Mouse (Mus musculus): ENCODE measurements around the gene Map7d2. TPM values are rescaled to one million over a fixed set of nuclear protein-coding genes. Genes with fewer than 3 reads are reported as not detected.

Map7d2 gene
- not detected for total RNA-seq (2023)

DNA sequence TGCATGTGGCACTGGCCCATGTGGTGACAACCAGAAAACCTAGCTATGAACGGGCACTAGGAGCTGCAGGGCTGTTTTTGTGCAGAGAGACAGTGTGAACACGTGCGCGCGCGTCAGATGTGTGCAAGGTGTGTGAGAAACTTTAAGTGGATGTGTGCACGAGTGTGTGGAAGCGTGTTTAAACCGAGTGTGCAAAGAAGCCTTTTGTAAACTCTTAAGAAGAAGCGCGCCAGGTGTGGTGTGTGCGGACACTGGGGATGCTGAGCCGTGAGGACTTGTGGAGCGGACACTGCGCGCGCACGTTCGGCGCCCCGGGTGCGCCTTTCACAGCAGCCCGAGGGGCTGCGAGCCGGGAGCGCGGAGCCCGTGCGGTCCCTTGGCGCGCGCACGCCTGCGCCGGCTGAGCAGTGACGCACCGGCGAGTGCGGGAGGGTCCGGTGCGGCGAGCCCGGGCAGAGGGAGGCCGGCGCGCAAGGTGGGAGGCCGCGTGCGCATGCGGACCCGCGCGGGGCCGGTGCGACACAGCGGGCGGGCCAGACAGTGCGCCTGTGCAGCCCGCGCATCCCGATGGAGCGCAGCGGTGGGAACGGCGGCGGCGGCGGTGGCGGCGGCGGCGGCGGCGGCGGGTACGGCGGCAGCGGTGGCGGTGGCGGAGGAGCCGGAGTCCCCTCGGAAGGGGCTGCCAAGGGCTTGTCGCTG is at the start of gene Map7d2:
TSS of gene Map7d2 (plus strand) at position 443 of the 699 bp plus-strand sequence.

DNA sequence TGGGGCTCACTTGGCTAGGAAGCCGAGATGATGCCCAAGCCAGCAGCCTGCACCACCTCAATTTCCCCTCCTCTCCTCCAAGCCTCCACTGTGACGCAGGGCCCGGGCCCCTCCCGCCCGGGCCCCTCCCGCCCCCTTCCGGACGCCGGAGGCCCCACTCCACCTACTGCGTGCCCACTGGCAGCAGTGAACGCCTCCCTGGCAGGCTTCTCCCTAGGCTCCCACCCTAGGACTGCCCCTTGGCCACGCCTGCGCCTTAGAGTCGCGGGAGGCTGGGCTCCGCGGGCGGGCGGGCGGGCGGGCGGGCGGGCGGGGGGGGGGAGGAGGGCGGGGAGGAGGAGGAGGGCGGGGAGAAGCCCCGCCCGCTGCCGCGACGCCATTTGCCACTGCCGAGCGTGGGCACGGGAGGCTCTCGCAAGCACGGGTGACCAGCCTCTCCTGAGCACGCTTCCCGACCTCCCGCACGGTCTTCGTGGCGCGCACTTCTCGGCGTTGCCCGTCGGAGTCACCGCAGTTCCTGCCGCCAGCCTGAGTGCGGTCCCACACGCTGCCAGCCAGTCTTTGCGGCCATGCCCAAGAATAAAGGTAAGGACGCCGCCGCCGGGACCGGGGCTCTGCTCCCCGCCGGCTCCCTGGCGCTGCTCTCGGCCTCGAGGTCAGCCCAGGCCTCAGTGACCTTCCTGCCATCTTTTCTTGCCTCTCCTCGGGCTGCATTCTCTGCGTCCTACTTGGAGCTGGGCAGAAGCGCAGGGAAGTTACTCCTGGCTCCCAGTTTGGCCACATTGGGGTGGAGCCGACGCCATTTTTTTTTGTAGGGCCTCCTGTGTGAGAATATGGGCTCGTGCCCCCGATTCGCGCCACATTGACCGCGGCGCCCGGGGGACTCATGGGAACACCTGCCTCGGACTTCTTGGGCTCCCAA is 42.3 kb upstream of the Map7d2 start, which contains the start of gene Eif1ax:
TSS of gene Eif1ax (plus strand) at position 348 of the 922 bp plus-strand sequence.

DNA sequence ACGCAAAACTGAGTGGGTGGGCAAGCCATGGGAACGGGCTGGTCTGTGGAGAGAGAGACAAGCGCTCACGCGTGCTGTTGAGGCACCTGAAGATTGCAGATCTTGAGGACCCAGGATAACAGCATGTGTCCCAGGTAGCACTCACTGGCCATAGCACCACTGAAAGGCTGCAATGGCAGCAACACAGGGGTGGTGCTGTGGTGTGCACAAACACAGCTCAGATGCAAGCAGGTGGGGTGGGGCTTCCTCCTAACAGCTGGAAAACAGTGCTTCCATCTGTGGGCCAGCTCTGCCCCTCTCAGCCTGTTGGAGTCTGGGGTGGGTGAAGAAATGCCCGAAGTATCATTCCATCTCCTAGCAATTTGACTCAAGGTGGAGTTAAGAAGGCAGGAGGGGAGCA is 112.0 kb downstream of the Map7d2 start, which contains the start of gene Bclaf3:
TSS of gene Bclaf3 (plus strand) at position 301 of the 400 bp plus-strand sequence.

Other genes with a start within 250 kb of the Map7d2 start
- 10 to 100 TPM; 58.4 to 63.7 TPM for gene Rps6ka3, start 204.3 kb upstream of the Map7d2 start, total RNA-seq (2023)
- 10 to 100 TPM; 34.4 to 39.6 TPM for gene Eif1ax, start 42.4 kb upstream of the Map7d2 start, total RNA-seq (2023)
- 10 to 100 TPM; 14.5 to 16.1 TPM for gene Bclaf3, start 112.1 kb downstream of the Map7d2 start, total RNA-seq (2023)
- gene Sh3kbp1, start 212.7 kb downstream of the Map7d2 start, total RNA-seq (2023): 100 to 1,000 TPM; 153 to 160 TPM

All from neutrophil, adult 83 days (primary cell).